Mouse (Mus musculus): Measurements from ENCODE around the gene A930004D18Rik.

GRCm38 (mm10) chr2:18055929-18056785 lies 18.6 kb upstream of the A930004D18Rik start:
- TF ChIP-seq CTCF (conservative IDR thresholded peaks at IDR 0.05; ENCODE audit: low read length) (no peak), NANOG (IDR thresholded peaks at IDR 0.05; ENCODE audit: borderline replicate concordance, low read length) (no peak), POU5F1 (IDR thresholded peaks at IDR 0.05; ENCODE audit: borderline replicate concordance, low read length) (no peak)
